Mouse (Mus musculus): ENCODE results near the gene Dpm3. TPM values are rescaled to one million over a fixed set of nuclear protein-coding genes. Genes with fewer than 3 reads are reported as not detected.
"Not testable (repeated sequence)": the region's sequence is repeated elsewhere in the genome, so short reads cannot be mapped to it uniquely, and the experiment has no call there.

Gene Dpm3
- total and polyA plus RNA-seq, 3 experiments = 13.5 to 178 (median 47.7) TPM

GRCm38 (mm10) chr3:89215853-89216252 lies 43.3 kb upstream of the Dpm3 start:
- peak; percentile 89 for TF ChIP-seq CTCF (IDR thresholded peaks at IDR 0.05; ENCODE audit: low read depth, low read length)
- TF ChIP-seq GATA2 (IDR thresholded peaks at IDR 0.05; ENCODE audit: borderline replicate concordance, low read depth, low read length) = no peak
- H3K27me3 ChIP-seq (ENCODE audit: insufficient read depth, low read length) = peaks cover 21% of the 10 kb centered on the region
- peaks cover 19% of the 10 kb centered on the region for H3K36me3 ChIP-seq (replicated peaks)
- H3K4me1 ChIP-seq (ENCODE audit: insufficient read depth, low read depth, low read length) = peaks cover 49% of the 10 kb centered on the region
- DNase-seq (ENCODE audit: low spot score) (peak; percentile 80), ATAC-seq (ENCODE audit: extremely low read depth, insufficient number of reproducible peaks, low FRiP score, poor library complexity, severe bottlenecking) (no peak)
- peak overlapping the region; percentile 86; the same call in 1 of the 2 replicates for H3K4me3 ChIP-seq (ENCODE audit: low read depth, low read length)
- no peaks in the 10 kb centered on the region for H3K9me3 ChIP-seq (replicated peaks)

- H3K9me3 ChIP-seq (replicated peaks); ATAC-seq (ENCODE audit: extremely low read depth, insufficient number of reproducible peaks, low FRiP score, poor library complexity, severe bottlenecking); DNase-seq (ENCODE audit: low spot score); H3K4me3 ChIP-seq (ENCODE audit: low read depth, low read length): not testable (repeated sequence)
- peaks cover 44% of the 10 kb centered on the region for H3K4me1 ChIP-seq (ENCODE audit: insufficient read depth, low read depth, low read length)
- H3K27me3 ChIP-seq (ENCODE audit: insufficient read depth, low read length) = peaks cover 24% of the 10 kb centered on the region
- H3K36me3 ChIP-seq (replicated peaks) = peaks cover 13% of the 10 kb centered on the region
Measured at GRCm38 (mm10) chr3:89216407-89216806, 42.8 kb upstream of the Dpm3 start.

GRCm38 (mm10) chr3:89218271-89218670 lies 40.9 kb upstream of the Dpm3 start:
- Histone ChIP-seq H3K36me3 (replicated peaks) (no peaks in the 10 kb centered on the region), H3K27me3 (ENCODE audit: insufficient read depth, low read length) (peaks cover 32% of the 10 kb centered on the region), H3K9me3 (replicated peaks) (no peaks in the 10 kb centered on the region), H3K4me3 (ENCODE audit: low read depth, low read length) (no peak overlapping the region), H3K4me1 (ENCODE audit: insufficient read depth, low read depth, low read length) (peaks cover 31% of the 10 kb centered on the region)
- DNase-seq (ENCODE audit: low spot score) = no peak
- TF ChIP-seq GATA1 (IDR thresholded peaks at IDR 0.05; ENCODE audit: borderline replicate concordance, low read length) (no peak), CTCF (IDR thresholded peaks at IDR 0.05; ENCODE audit: low read depth, low read length) (no peak), GATA2 (IDR thresholded peaks at IDR 0.05; ENCODE audit: borderline replicate concordance, low read depth, low read length) (no peak), TAL1 (conservative IDR thresholded peaks at IDR 0.05; ENCODE audit: low read depth, low read length) (no peak), POLR2AphosphoS5 (IDR thresholded peaks at IDR 0.05; ENCODE audit: insufficient replicate concordance, low read depth, low read length) (no peak)
- no peak for ATAC-seq (ENCODE audit: extremely low read depth, insufficient number of reproducible peaks, low FRiP score, poor library complexity, severe bottlenecking)

- TF ChIP-seq CTCF (IDR thresholded peaks at IDR 0.05; ENCODE audit: low read depth, low read length) = no peak
- TF ChIP-seq GATA1 (IDR thresholded peaks at IDR 0.05; ENCODE audit: borderline replicate concordance, low read length) = no peak
- no peak for TF ChIP-seq GATA2 (IDR thresholded peaks at IDR 0.05; ENCODE audit: borderline replicate concordance, low read depth, low read length)
- TF ChIP-seq TAL1 (conservative IDR thresholded peaks at IDR 0.05; ENCODE audit: low read depth, low read length) = no peak
- no peak for TF ChIP-seq POLR2AphosphoS5 (IDR thresholded peaks at IDR 0.05; ENCODE audit: insufficient replicate concordance, low read depth, low read length)
- ATAC-seq (ENCODE audit: extremely low read depth, insufficient number of reproducible peaks, low FRiP score, poor library complexity, severe bottlenecking) (no peak), DNase-seq (ENCODE audit: low spot score) (no peak)
- peaks cover 25% of the 10 kb centered on the region for H3K4me1 ChIP-seq (ENCODE audit: insufficient read depth, low read depth, low read length)
- no peaks in the 10 kb centered on the region for H3K36me3 ChIP-seq (replicated peaks)
- H3K27me3 ChIP-seq (ENCODE audit: insufficient read depth, low read length) = peaks cover 44% of the 10 kb centered on the region
- no peak overlapping the region for H3K4me3 ChIP-seq (ENCODE audit: low read depth, low read length)
- no peaks in the 10 kb centered on the region for H3K9me3 ChIP-seq (replicated peaks)
Measured at GRCm38 (mm10) chr3:89219546-89219945, 39.6 kb upstream of the Dpm3 start.

- no peaks in the 10 kb centered on the region for H3K9me3 ChIP-seq (replicated peaks)
- no peak for ATAC-seq (ENCODE audit: extremely low read depth, insufficient number of reproducible peaks, low FRiP score, poor library complexity, severe bottlenecking)
- no peaks in the 10 kb centered on the region for H3K36me3 ChIP-seq (replicated peaks)
- no peak overlapping the region for H3K4me3 ChIP-seq (ENCODE audit: low read depth, low read length)
- H3K27me3 ChIP-seq (ENCODE audit: insufficient read depth, low read length) = peaks cover 60% of the 10 kb centered on the region
- TF ChIP-seq GATA1 (IDR thresholded peaks at IDR 0.05; ENCODE audit: borderline replicate concordance, low read length) (no peak), POLR2AphosphoS5 (IDR thresholded peaks at IDR 0.05; ENCODE audit: insufficient replicate concordance, low read depth, low read length) (no peak), CTCF (IDR thresholded peaks at IDR 0.05; ENCODE audit: low read depth, low read length) (no peak)
- no peak for DNase-seq (ENCODE audit: low spot score)
- H3K4me1 ChIP-seq (ENCODE audit: insufficient read depth, low read depth, low read length) = peaks cover 14% of the 10 kb centered on the region
Measured at GRCm38 (mm10) chr3:89221167-89221566, 38.0 kb upstream of the Dpm3 start.

GRCm38 (mm10) chr3:89224796-89225195 lies 34.4 kb upstream of the Dpm3 start:
- Histone ChIP-seq H3K36me3 (replicated peaks) (no peaks in the 10 kb centered on the region), H3K4me3 (ENCODE audit: low read depth, low read length) (no peak overlapping the region), H3K4me1 (ENCODE audit: insufficient read depth, low read depth, low read length) (peaks cover 30% of the 10 kb centered on the region), H3K9me3 (replicated peaks) (no peaks in the 10 kb centered on the region), H3K27me3 (ENCODE audit: insufficient read depth, low read length) (peaks cover 68% of the 10 kb centered on the region)
- ATAC-seq (ENCODE audit: extremely low read depth, insufficient number of reproducible peaks, low FRiP score, poor library complexity, severe bottlenecking) (no peak), DNase-seq (ENCODE audit: low spot score) (no peak)
- no peak for TF ChIP-seq TAL1 (conservative IDR thresholded peaks at IDR 0.05; ENCODE audit: low read depth, low read length)

GRCm38 (mm10) chr3:89225321-89225815 lies 33.8 kb upstream of the Dpm3 start:
- TF ChIP-seq CTCF (IDR thresholded peaks at IDR 0.05; ENCODE audit: low read depth, low read length) (no peak), POLR2AphosphoS5 (IDR thresholded peaks at IDR 0.05; ENCODE audit: insufficient replicate concordance, low read depth, low read length) (no peak), TAL1 (conservative IDR thresholded peaks at IDR 0.05; ENCODE audit: low read depth, low read length) (no peak), GATA1 (IDR thresholded peaks at IDR 0.05; ENCODE audit: borderline replicate concordance, low read length) (no peak), GATA2 (IDR thresholded peaks at IDR 0.05; ENCODE audit: borderline replicate concordance, low read depth, low read length) (no peak)
- Histone ChIP-seq H3K36me3 (replicated peaks) (no peaks in the 10 kb centered on the region), H3K4me3 (ENCODE audit: low read depth, low read length) (no peak overlapping the region), H3K27me3 (ENCODE audit: insufficient read depth, low read length) (peaks cover 73% of the 10 kb centered on the region), H3K4me1 (ENCODE audit: insufficient read depth, low read depth, low read length) (peaks cover 30% of the 10 kb centered on the region), H3K9me3 (replicated peaks) (no peaks in the 10 kb centered on the region)
- DNase-seq (ENCODE audit: low spot score) (no peak), ATAC-seq (ENCODE audit: extremely low read depth, insufficient number of reproducible peaks, low FRiP score, poor library complexity, severe bottlenecking) (no peak)
